Mouse (Mus musculus): ENCODE measurements around the gene Btnl4. TPM values are rescaled to one million over a fixed set of nuclear protein-coding genes. Genes with fewer than 3 reads are reported as not detected.
"Not testable (repeated sequence)": the region's sequence is repeated elsewhere in the genome, so short reads cannot be mapped to it uniquely, and the experiment has no call there.

Gene Btnl4
- not detected in 2 replicates for polyA plus RNA-seq (2014; fragmentation: Nextera tagmentation; extraction: Ambion mirVana)

DNA sequence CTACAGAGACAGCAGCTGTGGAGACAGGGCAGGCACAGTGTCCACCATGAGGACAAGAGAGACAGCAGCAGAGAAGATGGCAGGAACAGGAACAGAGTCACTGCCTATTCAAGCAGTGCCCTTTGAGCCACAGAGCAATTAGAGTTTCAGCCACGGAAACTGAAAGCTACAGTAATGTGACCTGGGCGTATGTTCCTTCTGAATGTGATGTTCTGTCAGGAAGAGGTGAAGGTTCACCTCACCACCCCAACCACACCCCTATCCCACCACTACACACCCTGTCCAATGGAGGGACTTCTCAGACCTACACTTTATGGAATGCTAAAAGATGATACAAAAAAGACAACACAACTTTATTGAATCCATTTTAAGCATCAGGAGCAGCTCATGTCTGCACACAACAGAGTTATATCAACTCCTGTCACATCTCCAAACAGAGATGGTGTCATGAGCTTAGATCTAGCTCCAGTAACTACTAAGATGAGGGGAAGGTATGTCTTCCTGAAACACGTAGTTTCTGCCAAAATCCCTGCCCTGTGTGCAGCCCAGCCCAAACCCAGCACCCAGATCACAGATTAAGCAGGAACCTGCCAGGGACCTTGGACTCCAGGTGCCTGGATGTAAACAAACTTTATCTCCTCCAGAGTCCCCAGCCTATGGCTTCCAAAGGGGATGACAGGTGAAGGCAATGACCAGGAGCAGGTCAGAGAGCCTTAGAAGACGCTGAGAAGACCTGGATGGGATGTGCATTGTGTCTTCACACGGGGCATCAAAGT, at the start of gene Btnl4:
Gene Btnl4 (minus strand): TSS at position 81 of the 776 bp plus-strand sequence.
- not testable (repeated sequence) for H3K4me2 ChIP-seq (ENCODE audit: low read depth, severe bottlenecking); ATAC-seq (ENCODE audit: insufficient number of reproducible peaks, low FRiP score, low TSS enrichment, low read depth); DNase-seq (ENCODE audit: low spot score); H3K36me3 ChIP-seq (ENCODE audit: control insufficient read depth, insufficient read depth, low read length); H3K27ac ChIP-seq (replicated peaks; ENCODE audit: low read depth, low read length); H3K9ac ChIP-seq (ENCODE audit: low read length); H3K27me3 ChIP-seq (ENCODE audit: control insufficient read depth, insufficient read depth, low read length); H3K4me3 ChIP-seq (ENCODE audit: low read depth, low read length); H3K9me3 ChIP-seq (ENCODE audit: control insufficient read depth, low read length); H3K4me1 ChIP-seq (ENCODE audit: control insufficient read depth, insufficient read depth, low read length)
- WGBS = 82% methylated on average over 4 of the region's 5 CpGs

- H3K27ac ChIP-seq (replicated peaks; ENCODE audit: low read depth, low read length) = no peak overlapping the region
- H3K4me2 ChIP-seq (ENCODE audit: low read depth, severe bottlenecking) = no peak overlapping the region
- no peaks in the 10 kb centered on the region for H3K9me3 ChIP-seq (ENCODE audit: control insufficient read depth, low read length)
- no peak overlapping the region for H3K9ac ChIP-seq (ENCODE audit: low read length)
- H3K4me3 ChIP-seq (ENCODE audit: low read depth, low read length) = no peak overlapping the region
- H3K36me3 ChIP-seq (ENCODE audit: control insufficient read depth, insufficient read depth, low read length) = no peaks in the 10 kb centered on the region
- DNase-seq (ENCODE audit: low spot score) (no peak), ATAC-seq (ENCODE audit: insufficient number of reproducible peaks, low FRiP score, low TSS enrichment, low read depth) (no peak)
- no peaks in the 10 kb centered on the region for H3K27me3 ChIP-seq (ENCODE audit: control insufficient read depth, insufficient read depth, low read length)
- 90% methylated on average over 1 of the region's 1 CpGs for WGBS
- H3K4me1 ChIP-seq (ENCODE audit: control insufficient read depth, insufficient read depth, low read length) = no peaks in the 10 kb centered on the region
These were observed 41.9 kb upstream of the Btnl4 start for GRCm38 (mm10) chr17:34519001-34519400.

DNA sequence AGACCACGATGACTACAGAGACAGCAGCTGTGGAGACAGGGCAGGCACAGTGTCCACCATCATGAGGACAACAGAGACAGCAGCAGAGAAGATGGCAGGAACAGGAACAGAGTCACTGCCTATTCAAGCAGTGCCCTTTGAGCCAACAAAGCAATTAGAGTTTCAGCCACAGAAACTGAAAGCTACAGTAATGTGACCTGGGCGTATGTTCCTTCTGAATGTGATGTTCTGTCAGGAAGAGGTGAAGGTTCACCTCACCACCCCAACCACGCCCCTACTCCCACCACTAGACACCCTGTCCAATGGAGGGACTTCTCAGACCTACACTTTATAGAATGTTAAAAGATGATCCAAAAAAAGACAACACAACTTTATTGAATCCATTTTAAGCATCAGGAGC, 41.5 kb upstream of the Btnl4 start:
- not testable (repeated sequence) for H3K4me1 ChIP-seq (ENCODE audit: control insufficient read depth, insufficient read depth, low read length); ATAC-seq (ENCODE audit: insufficient number of reproducible peaks, low FRiP score, low TSS enrichment, low read depth); H3K4me2 ChIP-seq (ENCODE audit: low read depth, severe bottlenecking); H3K9me3 ChIP-seq (ENCODE audit: control insufficient read depth, low read length); H3K9ac ChIP-seq (ENCODE audit: low read length); H3K36me3 ChIP-seq (ENCODE audit: control insufficient read depth, insufficient read depth, low read length); DNase-seq (ENCODE audit: low spot score); H3K27me3 ChIP-seq (ENCODE audit: control insufficient read depth, insufficient read depth, low read length); H3K4me3 ChIP-seq (ENCODE audit: low read depth, low read length); H3K27ac ChIP-seq (replicated peaks; ENCODE audit: low read depth, low read length)
- 76% methylated on average over 3 of the region's 3 CpGs for WGBS

- Histone ChIP-seq H3K36me3 (ENCODE audit: control insufficient read depth, insufficient read depth, low read length) (no peaks in the 10 kb centered on the region), H3K27ac (replicated peaks; ENCODE audit: low read depth, low read length) (no peak overlapping the region), H3K9me3 (ENCODE audit: control insufficient read depth, low read length) (no peaks in the 10 kb centered on the region), H3K27me3 (ENCODE audit: control insufficient read depth, insufficient read depth, low read length) (no peaks in the 10 kb centered on the region), H3K4me3 (ENCODE audit: low read depth, low read length) (no peak overlapping the region), H3K4me2 (ENCODE audit: low read depth, severe bottlenecking) (no peak overlapping the region), H3K4me1 (ENCODE audit: control insufficient read depth, insufficient read depth, low read length) (no peaks in the 10 kb centered on the region), H3K9ac (ENCODE audit: low read length) (no peak overlapping the region)
- DNase-seq (ENCODE audit: low spot score) (no peak), ATAC-seq (ENCODE audit: insufficient number of reproducible peaks, low FRiP score, low TSS enrichment, low read depth) (no peak)
- WGBS = 93% methylated on average over 4 of the region's 4 CpGs
These were observed 40.7 kb upstream of the Btnl4 start for GRCm38 (mm10) chr17:34517795-34518194.

DNA sequence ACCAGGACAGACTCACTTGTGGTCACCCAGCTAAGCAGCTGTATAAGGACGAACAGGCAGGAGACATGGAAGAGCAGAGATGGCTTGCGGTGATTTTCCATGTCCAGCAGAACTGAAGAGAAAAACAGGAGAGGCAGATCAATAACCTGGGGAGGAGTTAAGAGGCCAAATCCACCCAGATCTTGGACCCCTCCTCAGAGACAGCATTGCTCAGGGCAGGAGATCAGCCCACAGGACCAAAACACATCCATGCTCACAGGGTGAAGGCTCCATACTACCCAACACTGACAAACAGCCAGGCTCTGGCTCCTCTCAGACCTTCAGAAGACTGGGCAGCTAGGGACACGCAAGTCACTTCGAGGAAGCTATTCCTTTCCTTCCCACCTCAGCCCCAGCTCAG, 40.1 kb upstream of the Btnl4 start, which contains the start of gene Btnl6:
Gene Btnl6 (minus strand): TSS at position 101 of the 400 bp plus-strand sequence.
- Histone ChIP-seq H3K4me2 (ENCODE audit: low read depth, severe bottlenecking) (no peak within 1 kb of the TSS), H3K27me3 (ENCODE audit: control insufficient read depth, insufficient read depth, low read length) (no peaks in the 10 kb centered on the region), H3K4me3 (ENCODE audit: low read depth, low read length) (no peak within 1 kb of the TSS), H3K36me3 (ENCODE audit: control insufficient read depth, insufficient read depth, low read length) (no peaks in the 10 kb centered on the region), H3K27ac (replicated peaks; ENCODE audit: low read depth, low read length) (no peak within 1 kb of the TSS), H3K9me3 (ENCODE audit: control insufficient read depth, low read length) (no peaks in the 10 kb centered on the region), H3K9ac (ENCODE audit: low read length) (no peak within 1 kb of the TSS), H3K4me1 (ENCODE audit: control insufficient read depth, insufficient read depth, low read length) (no peaks in the 10 kb centered on the region)
- no peak for ATAC-seq (ENCODE audit: insufficient number of reproducible peaks, low FRiP score, low TSS enrichment, low read depth)
- no peak for DNase-seq (ENCODE audit: low spot score)
- 83% methylated on average over 4 of the region's 4 CpGs for WGBS

DNA sequence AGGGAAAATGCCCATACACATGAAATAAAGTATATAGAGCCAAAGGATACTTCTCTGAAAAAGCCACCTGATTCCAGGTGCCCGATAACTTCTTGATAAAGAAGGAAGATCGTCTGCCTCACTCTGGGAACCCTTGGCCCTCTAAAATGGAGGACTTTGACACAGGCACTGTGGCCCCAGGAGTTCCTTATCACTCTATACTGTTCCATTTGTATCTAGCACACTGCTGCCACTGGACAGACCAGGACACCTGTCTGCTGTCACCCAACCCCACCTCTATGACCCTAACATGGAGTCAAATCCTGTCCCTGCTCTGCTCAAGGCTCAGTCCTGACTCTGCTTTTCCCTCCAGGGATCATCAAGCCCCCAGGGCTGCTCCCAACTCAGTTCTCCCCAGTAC, 39.4 kb upstream of the Btnl4 start:
- no peak for DNase-seq (ENCODE audit: low spot score)
- WGBS = 88% methylated on average over 2 of the region's 2 CpGs
- no peak for ATAC-seq (ENCODE audit: insufficient number of reproducible peaks, low FRiP score, low TSS enrichment, low read depth)

GRCm38 (mm10) chr17:34511723-34512122, 34.6 kb upstream of the Btnl4 start:
- not testable (repeated sequence) for ATAC-seq (ENCODE audit: insufficient number of reproducible peaks, low FRiP score, low TSS enrichment, low read depth); H3K9me3 ChIP-seq (ENCODE audit: control insufficient read depth, low read length); H3K36me3 ChIP-seq (ENCODE audit: control insufficient read depth, insufficient read depth, low read length); H3K4me2 ChIP-seq (ENCODE audit: low read depth, severe bottlenecking); H3K4me1 ChIP-seq (ENCODE audit: control insufficient read depth, insufficient read depth, low read length); H3K4me3 ChIP-seq (ENCODE audit: low read depth, low read length); H3K27me3 ChIP-seq (ENCODE audit: control insufficient read depth, insufficient read depth, low read length); H3K9ac ChIP-seq (ENCODE audit: low read length); H3K27ac ChIP-seq (replicated peaks; ENCODE audit: low read depth, low read length); DNase-seq (ENCODE audit: low spot score)
- WGBS = 60% methylated on average over 1 of the region's 1 CpGs

More for the DNA sequence above, 39.4 kb upstream of the Btnl4 start:
- H3K9me3 ChIP-seq (ENCODE audit: control insufficient read depth, low read length) = no peaks in the 10 kb centered on the region
- H3K36me3 ChIP-seq (ENCODE audit: control insufficient read depth, insufficient read depth, low read length) = no peaks in the 10 kb centered on the region
- H3K4me2 ChIP-seq (ENCODE audit: low read depth, severe bottlenecking) = no peak overlapping the region
- no peak overlapping the region for H3K27ac ChIP-seq (replicated peaks; ENCODE audit: low read depth, low read length)
- no peak overlapping the region for H3K4me3 ChIP-seq (ENCODE audit: low read depth, low read length)
- no peaks in the 10 kb centered on the region for H3K4me1 ChIP-seq (ENCODE audit: control insufficient read depth, insufficient read depth, low read length)
- H3K9ac ChIP-seq (ENCODE audit: low read length) = no peak overlapping the region
- H3K27me3 ChIP-seq (ENCODE audit: control insufficient read depth, insufficient read depth, low read length) = no peaks in the 10 kb centered on the region

- no peak overlapping the region for H3K9ac ChIP-seq (ENCODE audit: low read length)
- H3K9me3 ChIP-seq (ENCODE audit: control insufficient read depth, low read length) = no peaks in the 10 kb centered on the region
- no peaks in the 10 kb centered on the region for H3K27me3 ChIP-seq (ENCODE audit: control insufficient read depth, insufficient read depth, low read length)
- no peak overlapping the region for H3K27ac ChIP-seq (replicated peaks; ENCODE audit: low read depth, low read length)
- no peak overlapping the region for H3K4me3 ChIP-seq (ENCODE audit: low read depth, low read length)
- H3K4me2 ChIP-seq (ENCODE audit: low read depth, severe bottlenecking) = no peak overlapping the region
- ATAC-seq (ENCODE audit: insufficient number of reproducible peaks, low FRiP score, low TSS enrichment, low read depth) (no peak), DNase-seq (ENCODE audit: low spot score) (no peak)
- H3K4me1 ChIP-seq (ENCODE audit: control insufficient read depth, insufficient read depth, low read length) = no peaks in the 10 kb centered on the region
- no peaks in the 10 kb centered on the region for H3K36me3 ChIP-seq (ENCODE audit: control insufficient read depth, insufficient read depth, low read length)
These were observed 30.5 kb upstream of the Btnl4 start for GRCm38 (mm10) chr17:34507591-34507990.

DNA sequence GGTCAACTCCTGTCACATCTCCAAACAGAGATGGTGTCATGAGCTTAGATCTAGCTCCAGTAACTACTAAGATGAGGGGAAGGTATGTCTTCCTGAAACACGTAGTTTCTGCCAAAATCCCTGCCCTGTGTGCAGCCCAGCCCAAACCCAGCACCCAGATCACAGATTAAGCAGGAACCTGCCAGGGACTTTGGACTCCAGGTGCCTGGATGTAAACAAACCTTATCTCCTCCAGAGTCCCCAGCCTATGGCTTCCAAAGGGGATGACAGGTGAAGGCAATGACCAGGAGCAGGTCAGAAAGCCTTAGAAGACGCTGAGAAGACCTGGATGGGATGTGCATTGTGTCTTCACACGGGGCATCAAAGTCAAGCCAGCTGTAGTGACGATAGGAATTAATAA, 20.6 kb upstream of the Btnl4 start:
- H3K4me1 ChIP-seq (ENCODE audit: control insufficient read depth, insufficient read depth, low read length); ATAC-seq (ENCODE audit: insufficient number of reproducible peaks, low FRiP score, low TSS enrichment, low read depth); DNase-seq (ENCODE audit: low spot score); H3K4me3 ChIP-seq (ENCODE audit: low read depth, low read length); H3K36me3 ChIP-seq (ENCODE audit: control insufficient read depth, insufficient read depth, low read length); H3K4me2 ChIP-seq (ENCODE audit: low read depth, severe bottlenecking); H3K27ac ChIP-seq (replicated peaks; ENCODE audit: low read depth, low read length); H3K9ac ChIP-seq (ENCODE audit: low read length); H3K27me3 ChIP-seq (ENCODE audit: control insufficient read depth, insufficient read depth, low read length); H3K9me3 ChIP-seq (ENCODE audit: control insufficient read depth, low read length): not testable (repeated sequence)
- 78% methylated on average over 2 of the region's 4 CpGs for WGBS
